Mouse (Mus musculus): ENCODE data around the gene Aldh16a1.
A peak's percentile ranks its signal among the peaks of the same experiment; 100 is the strongest.
"Not testable (repeated sequence)": the region's sequence is repeated elsewhere in the genome, so short reads cannot be mapped to it uniquely, and the experiment has no call there.

Gene Aldh16a1

GRCm38 (mm10) chr7:45117566-45117965 lies 36.8 kb downstream of the Aldh16a1 start:
- DNase-seq (ENCODE audit: low read depth, low spot score) = no peak

DNA sequence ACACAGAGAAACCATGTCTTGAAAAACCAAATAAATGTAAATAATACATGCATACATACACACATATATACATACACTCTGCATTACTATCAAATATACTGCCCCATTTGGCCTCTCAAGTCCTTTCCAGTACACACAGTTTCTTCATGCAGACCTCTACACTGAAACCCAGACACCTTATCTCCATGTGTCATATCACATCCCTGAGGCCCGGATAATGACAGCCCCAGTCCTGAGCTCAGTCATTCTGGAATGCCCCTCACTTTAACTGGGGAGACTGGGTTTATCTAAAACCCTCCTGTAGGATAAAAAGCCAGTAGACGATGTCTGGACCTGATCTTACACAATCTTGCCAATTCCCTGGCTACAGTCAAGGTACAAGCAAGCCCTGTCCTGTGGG lies 40.9 kb downstream of the Aldh16a1 start:
- DNase-seq (ENCODE audit: low read depth, low spot score) = no peak

GRCm38 (mm10) chr7:45112529-45112928 lies 41.9 kb downstream of the Aldh16a1 start:
- no peak for DNase-seq (ENCODE audit: low read depth, low spot score)

DNA sequence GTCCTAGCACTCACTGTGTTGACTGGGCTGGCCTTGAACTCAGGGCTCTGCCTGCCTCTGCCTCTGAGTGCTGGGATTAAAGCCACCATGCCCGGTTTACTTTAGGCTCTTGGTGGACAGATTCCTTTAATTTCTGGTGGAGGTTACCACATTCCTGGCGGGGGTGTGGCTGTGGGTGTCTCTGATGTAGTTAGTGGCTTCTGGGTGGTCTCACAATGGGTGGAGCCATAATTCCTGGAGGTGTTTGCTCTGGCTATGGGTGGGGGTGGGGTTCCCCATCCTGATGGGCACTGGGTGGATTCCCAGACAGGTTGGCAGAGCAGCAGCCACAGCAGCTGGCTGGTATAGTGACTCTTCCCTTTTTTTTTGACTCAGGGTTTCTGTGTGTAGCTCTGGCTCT lies 42.4 kb downstream of the Aldh16a1 start:
- DNase-seq (ENCODE audit: low read depth, low spot score) = no peak

GRCm38 (mm10) chr7:45110089-45110488 lies 44.3 kb downstream of the Aldh16a1 start:
- not testable (repeated sequence) for DNase-seq (ENCODE audit: low read depth, low spot score)

GRCm38 (mm10) chr7:45107052-45107645 lies 47.2 kb downstream of the Aldh16a1 start:
- DNase-seq (ENCODE audit: low read depth, low spot score) = no peak

DNA sequence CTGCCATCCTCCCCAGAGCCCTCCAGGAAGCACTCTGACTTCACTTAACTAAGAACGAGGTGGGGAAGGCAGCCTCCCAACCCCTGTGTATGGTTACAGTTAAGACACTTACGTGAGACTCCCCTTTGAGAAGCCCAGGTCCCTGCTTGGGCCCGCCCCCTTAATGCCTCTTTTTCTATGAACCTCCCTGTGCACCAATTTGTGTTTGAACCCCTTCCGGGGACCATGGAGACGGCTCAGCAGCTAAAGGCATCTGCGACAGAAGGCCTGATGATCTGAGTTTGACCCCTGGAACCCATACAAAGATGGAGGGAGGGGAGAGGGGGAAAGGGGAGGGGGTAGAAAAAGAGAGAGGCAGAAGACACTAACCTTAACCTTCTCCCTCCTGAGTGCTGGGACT lies 47.9 kb downstream of the Aldh16a1 start:
- DNase-seq (ENCODE audit: low read depth, low spot score) = no peak

- no peak for DNase-seq (ENCODE audit: low read depth, low spot score)
Measured at GRCm38 (mm10) chr7:45105491-45105890, 48.9 kb downstream of the Aldh16a1 start.

DNA sequence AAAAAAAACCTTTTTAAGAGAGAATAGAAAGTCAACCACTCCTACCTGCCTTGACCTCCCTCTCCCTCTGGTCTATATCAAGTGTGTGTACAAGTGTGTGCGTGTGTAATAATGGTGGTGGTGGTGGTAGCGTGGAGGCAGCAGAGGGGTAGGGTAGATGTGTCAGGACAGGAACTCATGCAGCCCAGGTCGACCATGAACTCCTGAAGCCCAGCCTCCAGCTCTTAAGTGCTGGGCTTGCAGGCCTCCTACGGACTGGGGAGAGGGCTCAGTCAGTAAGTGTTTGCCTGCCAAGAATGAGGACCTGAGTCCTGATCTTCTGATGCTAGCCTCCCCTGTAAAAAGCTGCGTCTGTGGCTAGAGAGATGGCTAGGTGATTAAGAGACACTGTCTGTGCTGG lies 49.4 kb downstream of the Aldh16a1 start:
- no peak for DNase-seq (ENCODE audit: low read depth, low spot score)

DNA sequence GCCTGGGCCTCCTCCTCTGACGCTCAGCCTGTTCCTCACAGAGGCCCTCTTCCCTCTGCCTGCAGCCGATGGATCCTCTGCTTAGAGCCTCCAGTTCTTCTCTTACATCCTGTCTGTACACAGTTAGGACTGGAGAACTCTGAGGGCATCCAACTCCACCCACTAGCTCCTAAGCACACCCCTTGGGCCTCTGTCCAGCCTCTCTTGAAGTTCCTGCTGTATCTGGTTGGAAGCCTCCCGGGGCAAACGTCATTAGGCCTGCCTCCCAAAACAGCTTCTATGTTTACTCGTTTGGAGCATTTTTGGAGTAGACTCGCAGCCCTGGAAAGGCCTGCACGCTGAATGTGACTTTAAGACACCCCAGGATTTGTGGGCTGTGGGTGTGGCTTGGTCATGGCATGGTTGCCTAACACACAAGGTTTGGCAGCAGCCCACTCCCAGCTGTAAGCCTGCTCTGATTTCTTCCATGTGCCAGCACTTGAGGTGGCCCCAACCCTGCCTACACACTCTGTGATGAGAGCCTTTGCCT lies 50.7 kb downstream of the Aldh16a1 start, which contains the start of gene Fcgrt:
Gene Fcgrt, minus strand, starts transcription at position 200 of the 529 bp plus-strand sequence.
- peak; percentile 98 for DNase-seq (ENCODE audit: low read depth, low spot score)

GRCm38 (mm10) chr7:45102940-45103585 lies 51.3 kb downstream of the Aldh16a1 start:
- DNase-seq (ENCODE audit: low read depth, low spot score) = no peak

DNA sequence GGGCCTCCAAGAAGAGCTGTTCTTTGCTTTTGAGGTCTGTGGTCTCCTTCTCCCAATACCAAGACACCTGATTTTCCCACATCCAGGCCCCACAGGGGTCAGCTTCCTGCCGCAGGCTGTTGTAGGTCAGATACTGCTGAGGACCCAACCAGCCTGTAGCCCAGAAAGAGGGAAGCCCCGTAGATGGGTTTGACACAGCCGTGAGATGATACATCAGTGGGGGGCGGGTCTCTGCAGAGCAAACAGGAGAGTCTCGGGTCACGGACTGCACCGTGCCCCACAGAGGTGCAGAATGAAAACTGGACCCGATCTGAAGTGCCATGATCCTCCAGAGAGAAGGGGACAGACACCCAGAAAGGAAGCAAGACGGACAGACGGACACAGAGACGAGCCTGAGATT lies 51.9 kb downstream of the Aldh16a1 start:
- no peak for DNase-seq (ENCODE audit: low read depth, low spot score)

- DNase-seq (ENCODE audit: low read depth, low spot score) = no peak
Measured at GRCm38 (mm10) chr7:45100046-45100445, 54.3 kb downstream of the Aldh16a1 start.

DNA sequence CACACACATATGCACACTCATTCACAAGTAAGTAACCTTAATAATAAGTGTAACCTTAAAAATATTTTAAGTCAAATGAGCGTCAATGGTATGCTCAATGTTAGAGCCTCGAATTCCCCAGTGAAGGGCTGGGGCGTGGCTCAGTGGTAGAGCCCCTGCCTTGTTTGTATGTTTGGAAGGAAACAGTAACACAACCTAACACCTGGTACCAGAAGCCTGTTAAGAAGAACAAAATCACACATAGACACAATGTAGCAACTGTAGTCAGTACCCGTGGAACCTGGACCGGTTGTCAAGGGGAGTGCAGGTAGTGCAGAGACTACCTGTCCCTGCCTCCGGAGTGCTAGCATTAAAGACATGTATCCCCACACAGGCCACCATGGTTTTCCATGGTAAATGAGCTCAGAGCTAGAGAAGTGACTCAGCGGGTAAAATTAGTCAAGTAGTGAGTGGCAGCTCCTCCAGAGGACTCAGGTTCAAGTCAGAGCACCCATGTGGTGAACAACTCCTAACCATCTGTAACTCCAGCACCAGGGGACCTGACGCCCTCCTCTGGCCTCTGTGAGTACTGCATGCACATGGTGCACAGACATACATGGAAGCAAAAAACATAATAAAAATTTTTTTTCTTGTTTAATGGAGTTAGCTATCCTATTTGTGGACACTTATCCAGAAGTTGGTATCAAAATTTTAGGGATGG lies 55.7 kb downstream of the Aldh16a1 start:
- DNase-seq (ENCODE audit: low read depth, low spot score) = no peak

- DNase-seq (ENCODE audit: low read depth, low spot score) = no peak
Measured at GRCm38 (mm10) chr7:45097479-45097878, 56.9 kb downstream of the Aldh16a1 start.

- not testable (repeated sequence) for DNase-seq (ENCODE audit: low read depth, low spot score)
Measured at GRCm38 (mm10) chr7:45095965-45096364, 58.4 kb downstream of the Aldh16a1 start.

- no peak for DNase-seq (ENCODE audit: low read depth, low spot score)
Measured at GRCm38 (mm10) chr7:45095367-45095766, 59.0 kb downstream of the Aldh16a1 start.

GRCm38 (mm10) chr7:45094121-45094520 lies 60.3 kb downstream of the Aldh16a1 start:
- DNase-seq (ENCODE audit: low read depth, low spot score) = no peak

DNA sequence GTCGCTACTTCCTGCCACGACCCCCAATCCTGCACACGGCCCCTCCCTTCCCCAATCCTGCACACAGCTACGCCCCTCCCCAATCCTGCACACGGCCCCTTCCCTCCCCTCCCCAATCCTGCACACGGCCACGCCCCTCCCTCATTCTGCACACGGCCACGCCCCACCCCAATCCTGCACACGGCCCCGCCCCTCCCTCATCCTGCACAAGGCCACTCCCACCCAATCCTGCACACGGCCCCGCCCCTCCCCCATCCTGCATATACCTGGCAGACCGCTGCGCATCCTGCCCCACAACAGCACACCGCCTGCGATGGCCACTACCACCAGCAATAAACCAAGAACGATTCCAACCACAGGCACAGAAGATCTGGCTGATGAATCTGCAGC lies 60.9 kb downstream of the Aldh16a1 start:
- no peak for DNase-seq (ENCODE audit: low read depth, low spot score)

DNA sequence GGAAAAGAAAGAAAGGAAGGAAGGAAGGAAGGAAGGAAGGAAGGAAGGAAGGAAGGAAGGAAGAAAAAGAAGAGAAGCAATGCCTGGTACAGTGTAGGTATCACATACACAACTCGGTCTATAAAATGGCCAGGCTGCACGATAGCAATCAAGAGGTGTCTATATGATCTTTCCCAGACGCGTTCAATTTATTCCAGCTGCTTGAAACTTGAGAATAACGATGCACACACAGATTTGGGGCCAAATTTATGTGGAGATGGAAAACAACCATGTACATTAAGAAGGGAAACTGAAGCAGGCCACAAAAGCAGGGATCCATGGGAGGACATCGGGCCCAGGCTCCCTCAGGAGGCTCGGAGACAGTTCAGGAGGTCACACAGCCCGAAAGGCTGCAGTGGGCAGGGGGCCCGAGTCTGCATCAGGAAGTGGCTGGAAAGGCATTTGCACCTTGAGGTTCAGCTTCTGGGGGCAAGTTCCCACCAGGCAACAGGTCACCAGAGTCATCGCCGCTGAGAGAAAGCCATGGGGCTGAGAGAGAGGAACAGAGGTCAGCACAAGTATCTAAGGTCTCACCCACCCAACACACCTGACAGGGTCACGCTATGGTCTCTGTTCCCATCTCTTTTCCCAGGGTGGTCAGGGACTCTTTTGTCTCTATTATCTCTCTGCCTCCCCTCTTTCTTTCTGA lies 61.4 kb downstream of the Aldh16a1 start:
- no peak for DNase-seq (ENCODE audit: low read depth, low spot score)

DNA sequence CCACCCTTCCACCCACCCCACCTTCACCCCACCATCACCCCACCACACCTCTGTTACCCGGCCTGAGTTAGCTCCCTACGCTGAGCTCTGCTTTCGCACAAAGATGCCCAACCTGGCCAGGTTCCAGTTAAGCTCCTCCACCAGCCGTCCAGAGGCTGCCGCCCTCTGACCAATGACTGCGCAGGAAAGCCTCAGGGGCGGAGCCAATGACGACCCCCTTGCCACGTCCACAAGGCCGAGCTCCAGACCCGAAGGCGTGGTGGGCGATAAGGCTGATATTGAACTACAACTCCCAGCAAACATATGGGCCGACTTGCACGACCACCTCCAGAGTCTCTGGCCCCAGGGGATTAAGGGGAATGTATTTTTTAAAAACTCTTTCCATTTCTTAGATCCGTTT lies 62.3 kb downstream of the Aldh16a1 start, which contains the start of gene Rcn3:
Gene Rcn3, minus strand, starts transcription at position 174 of the 400 bp plus-strand sequence.
- DNase-seq (ENCODE audit: low read depth, low spot score) = peak; percentile 88

Data from skeletal muscle tissue, adult 2 months (tissue).